Mouse (Mus musculus) spleen, postnatal 14 days (tissue): Measurements from ENCODE around the gene Zfp667.

ENCODE experiments used
- DNase-seq, 2 experiments: peaks; one replicate each; pipeline ENCODE4 v3.0.0; 2021 to 2022; ENCODE audit warnings: low spot score in 2 of 2

Gene Zfp667

GRCm38 (mm10) chr7:6330458-6331232 is 44.3 kb downstream of the Zfp667 start:
- no peak for DNase-seq

DNA sequence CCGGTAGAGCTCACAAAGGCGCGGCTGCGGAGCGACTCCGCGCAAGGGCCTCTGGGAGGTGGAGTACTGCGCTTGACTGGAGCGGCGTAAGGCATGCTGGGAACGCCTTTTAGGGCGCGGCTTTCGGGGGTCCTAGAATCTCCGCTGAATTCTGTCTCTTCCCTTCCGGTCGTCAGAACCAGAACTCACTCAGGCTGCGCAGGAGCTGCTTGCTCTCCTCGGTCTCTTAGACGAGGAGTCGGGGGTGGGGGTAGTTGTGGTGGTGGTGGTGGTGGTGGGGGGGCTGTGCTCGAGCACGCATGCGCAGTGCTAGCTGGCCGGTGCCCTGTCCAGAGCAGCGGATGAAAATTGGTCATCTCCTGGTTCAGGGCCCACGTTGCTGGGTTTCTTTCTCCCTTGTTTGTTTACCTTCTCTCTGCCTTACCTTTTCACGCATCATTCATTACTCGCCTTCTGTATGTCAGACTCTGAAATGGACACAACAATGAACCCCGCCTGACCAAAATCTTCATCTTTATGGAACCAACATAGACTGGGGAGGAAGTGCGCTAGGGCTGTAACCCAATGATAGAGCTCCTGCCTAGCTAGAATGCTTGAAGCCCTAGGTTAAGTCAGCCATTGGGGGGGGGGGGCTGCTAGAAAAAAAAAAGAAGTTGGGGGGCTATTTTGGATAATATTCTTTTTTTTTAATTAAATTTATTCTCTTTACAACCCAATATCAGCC is 45.0 kb downstream of the Zfp667 start, which contains the start of gene Zfp583:
Gene Zfp583, minus strand, starts transcription at position 53 of the 724 bp plus-strand sequence.
- DNase-seq: peak; percentile 47 to 62

GRCm38 (mm10) chr7:6339865-6340264 is 53.5 kb downstream of the Zfp667 start:
- DNase-seq: no peak

DNA sequence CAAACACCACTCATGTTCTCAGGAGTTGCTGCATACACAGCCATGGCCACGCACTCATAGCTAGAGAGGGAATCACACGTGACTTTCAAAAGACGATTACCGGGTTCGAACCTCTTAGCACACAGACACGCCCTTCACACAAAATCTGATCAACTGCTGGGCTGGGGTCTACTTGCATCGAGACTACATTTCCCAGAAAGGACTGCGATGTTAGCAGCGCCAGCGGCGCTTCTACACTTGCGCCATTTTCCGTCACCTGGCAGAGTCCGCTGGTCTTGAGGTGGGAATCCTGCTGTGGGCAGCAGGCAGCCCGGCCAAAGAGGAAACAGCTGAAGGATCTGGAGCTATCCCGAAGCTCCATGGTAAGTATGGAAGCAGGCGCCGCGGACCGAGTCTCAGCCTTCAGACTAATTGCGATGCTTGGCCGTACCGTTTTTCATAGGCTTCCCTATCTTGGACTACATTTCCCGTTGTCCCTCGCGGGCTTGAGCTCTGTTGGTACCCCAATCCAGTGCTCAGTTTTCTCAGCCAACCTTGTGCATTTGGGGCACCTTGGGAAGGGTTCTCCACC is 57.2 kb downstream of the Zfp667 start, which contains the start of gene Gm3854:
Gene Gm3854, plus strand, starts transcription at position 259 of the 571 bp plus-strand sequence.
- no peak for DNase-seq

GRCm38 (mm10) chr7:6344124-6344523 is 57.7 kb downstream of the Zfp667 start:
- DNase-seq: no peak
